Mouse (Mus musculus) heart, adult 8-10 months (tissue): Measurements from ENCODE around the gene Nell2. TPM values are rescaled to one million over a fixed set of nuclear protein-coding genes. Genes with fewer than 3 reads are reported as not detected.

Experiments used
- DNase-seq: peaks from one replicate; pipeline ENCODE4 v3.0.0; 2022; ENCODE audit warnings: low spot score
- total RNA-seq, 4 experiments: library from RNA; stranded (reverse); gene quantifications; 2 replicates each; pipeline ENCODE4 v1.2.4; 2022

Gene Nell2
- total RNA-seq, 4 experiments from 2014 or later: 0.11 TPM; not detected in 2

DNA sequence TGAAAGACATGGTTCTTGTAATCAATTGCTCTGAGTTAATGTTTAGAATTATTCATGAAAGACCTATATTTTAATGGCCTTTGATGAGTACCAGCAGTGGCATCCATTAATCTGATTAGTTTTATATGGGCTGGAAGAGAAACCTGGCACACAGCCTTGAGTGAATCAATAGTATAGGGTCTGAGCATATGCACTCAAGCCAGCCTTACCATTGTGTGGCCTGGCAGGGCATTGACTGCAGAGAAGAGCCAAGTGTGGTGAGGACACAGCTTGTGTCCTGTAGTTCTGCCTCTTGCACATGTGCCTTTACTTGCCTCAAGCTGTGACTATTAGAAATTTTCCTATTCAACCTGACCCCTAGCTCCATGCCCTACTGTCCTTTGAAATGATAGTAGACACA lies 426.8 kb downstream of the Nell2 start:
- no peak for DNase-seq

GRCm38 (mm10) chr15:95100133-95100532 lies 428.2 kb downstream of the Nell2 start:
- no peak for DNase-seq

DNA sequence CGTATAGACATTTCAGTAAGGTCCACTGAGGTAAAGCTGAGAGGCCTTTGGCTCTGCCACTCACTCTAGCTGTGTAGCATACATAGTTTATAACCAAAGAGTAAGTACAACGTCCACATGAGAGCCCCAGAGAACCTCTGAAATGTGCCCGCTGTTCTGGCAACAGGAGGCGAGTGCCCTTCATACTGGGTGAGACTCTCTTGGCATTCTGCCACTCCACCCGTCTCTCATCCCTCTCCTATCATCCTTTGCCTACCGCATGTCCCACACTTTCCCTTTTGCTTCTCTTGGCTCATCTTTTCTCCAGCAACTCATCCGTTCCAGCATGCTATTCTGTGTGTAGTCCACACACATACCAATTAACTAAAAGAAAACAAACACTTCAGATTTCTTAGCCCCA lies 442.4 kb downstream of the Nell2 start:
- no peak for DNase-seq

- no peak for DNase-seq
Measured at GRCm38 (mm10) chr15:95081654-95082053, 446.7 kb downstream of the Nell2 start.

DNA sequence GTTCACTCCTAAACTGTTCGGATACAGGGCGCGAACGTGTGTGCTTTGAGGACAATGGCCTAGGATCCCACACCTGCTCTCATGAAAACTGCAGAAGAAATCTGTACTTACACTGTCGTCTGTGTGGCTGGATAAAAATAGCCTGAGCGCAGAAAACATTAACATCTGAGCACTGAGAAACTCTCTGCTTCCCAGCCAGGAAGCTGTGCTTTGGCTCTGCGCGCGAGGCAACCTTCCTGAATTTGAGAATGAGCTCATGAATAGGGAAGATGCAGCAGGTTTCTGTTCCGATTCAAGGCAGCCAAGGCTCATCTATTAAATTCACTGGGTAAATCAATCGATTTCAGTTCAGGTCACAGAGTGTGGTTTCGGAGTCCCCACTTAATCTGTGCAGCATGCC lies 453.0 kb downstream of the Nell2 start:
- no peak for DNase-seq

DNA sequence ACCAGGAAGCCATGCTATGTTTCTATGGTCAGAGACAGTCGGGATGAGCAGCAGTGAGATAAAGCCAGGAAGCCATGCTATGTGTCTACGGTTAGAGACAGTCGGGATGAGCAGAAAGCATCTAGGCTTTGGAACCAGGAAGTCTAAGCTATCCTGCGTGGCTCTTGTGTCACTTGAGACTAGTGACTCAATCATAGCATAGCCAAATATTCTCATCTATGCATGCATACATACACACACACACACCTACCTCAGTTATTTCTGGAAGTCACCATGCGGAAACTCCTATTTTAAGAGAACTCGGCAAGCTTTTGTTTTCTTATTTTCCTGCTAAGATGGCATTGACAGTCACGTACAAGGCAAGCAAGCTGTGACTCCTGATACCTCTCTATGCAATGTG lies 457.5 kb downstream of the Nell2 start:
- DNase-seq: no peak

DNA sequence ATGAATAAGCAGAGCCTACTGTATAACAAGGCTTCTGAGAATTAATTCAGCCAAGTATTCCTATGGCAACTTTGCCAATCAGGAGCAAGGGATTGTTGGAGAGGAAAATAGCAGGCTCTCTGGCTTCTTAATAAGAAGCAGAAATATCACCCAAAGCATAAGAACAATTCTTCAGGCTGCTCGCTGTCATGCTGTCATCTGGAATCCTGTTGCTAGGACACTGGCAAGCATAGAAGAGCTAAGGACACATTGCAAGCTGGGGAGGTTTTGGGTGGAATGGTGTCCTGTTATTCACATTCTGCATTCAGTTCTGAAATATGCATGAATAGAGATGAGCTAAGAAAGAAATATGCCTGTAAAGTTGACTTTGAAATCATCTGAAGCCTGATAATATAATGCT lies 459.6 kb downstream of the Nell2 start:
- no peak for DNase-seq

DNA sequence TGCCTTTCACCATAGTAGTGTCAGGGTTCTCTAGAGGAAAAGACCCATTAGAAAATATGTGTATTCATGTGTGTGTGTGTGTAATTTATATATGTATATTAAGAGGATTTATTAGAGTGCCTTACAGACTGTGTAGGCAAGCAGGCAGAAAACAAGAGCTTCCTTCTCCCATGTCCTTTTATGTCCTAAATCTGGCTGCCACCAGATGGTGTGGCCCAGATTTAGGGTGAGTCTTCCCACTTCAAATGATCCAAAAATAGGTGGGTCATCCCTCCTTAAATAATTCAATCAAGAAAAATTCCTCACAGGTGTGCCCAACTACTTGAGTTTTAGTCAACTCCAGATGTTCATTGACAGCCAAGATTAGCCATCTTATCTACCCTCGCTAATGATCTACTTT lies 460.3 kb downstream of the Nell2 start:
- DNase-seq: no peak

DNA sequence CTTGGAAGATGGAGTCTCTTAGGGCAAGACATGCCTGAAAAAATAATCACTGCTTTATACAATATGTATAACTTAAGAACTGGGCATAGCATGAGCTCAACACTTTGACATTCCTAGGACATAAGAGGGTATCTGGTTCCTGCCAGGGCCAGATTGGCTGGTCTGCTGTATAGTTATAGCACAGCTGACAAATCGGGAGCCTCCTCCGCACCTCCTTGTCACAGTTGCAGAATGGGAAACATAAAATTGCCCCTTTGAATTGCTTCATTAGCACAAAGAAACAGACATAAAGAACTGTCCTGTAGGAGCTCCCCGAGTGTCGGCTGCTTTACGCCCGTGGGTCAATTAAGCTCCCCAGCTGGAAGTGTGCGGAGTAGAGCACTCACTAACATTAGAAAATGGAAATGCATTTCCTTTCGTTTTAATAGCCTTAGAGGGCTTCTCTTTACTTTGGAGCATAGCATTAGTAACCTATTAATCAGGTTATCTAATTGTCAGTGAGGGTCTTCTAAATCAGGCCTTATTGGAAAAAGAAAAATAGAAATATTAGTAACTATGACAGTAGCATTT lies 473.2 kb downstream of the Nell2 start:
- DNase-seq: no peak

- no peak for DNase-seq
Measured at GRCm38 (mm10) chr15:95049171-95049729, 479.1 kb downstream of the Nell2 start.

GRCm38 (mm10) chr15:95047486-95047885 lies 480.9 kb downstream of the Nell2 start:
- DNase-seq: no peak

- no peak for DNase-seq
Measured at GRCm38 (mm10) chr15:95044011-95044410, 484.3 kb downstream of the Nell2 start.

GRCm38 (mm10) chr15:95042437-95042836 lies 485.9 kb downstream of the Nell2 start:
- DNase-seq: no peak

DNA sequence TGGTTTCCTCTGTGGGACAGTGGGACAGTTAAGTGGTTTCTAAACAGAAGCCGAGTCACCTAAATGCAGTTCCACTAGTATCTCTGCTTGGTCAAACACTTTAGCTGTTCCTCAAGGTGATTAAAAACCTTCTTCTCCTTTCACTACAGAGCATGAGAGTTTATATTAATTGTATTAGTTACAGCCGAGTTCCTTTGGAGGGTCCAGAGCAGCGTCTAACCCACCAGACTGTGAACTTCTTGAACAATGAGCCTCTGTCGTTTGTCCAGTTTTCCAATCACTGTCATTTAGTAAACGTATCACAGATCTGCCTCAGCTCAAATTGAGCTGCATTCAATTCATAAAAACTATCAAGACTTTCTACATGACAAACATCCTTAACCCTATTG lies 498.9 kb downstream of the Nell2 start:
- DNase-seq: no peak

- no peak for DNase-seq
Measured at GRCm38 (mm10) chr15:95028862-95029486, 499.4 kb downstream of the Nell2 start.

Other genes starting within 250 kb of the Nell2 start
- gene Dbx2, start 127.4 kb upstream of the Nell2 start, total RNA-seq: not detected